Mouse (Mus musculus) olfactory bulb, adult 2 months (tissue): Measurements from ENCODE around the gene 1700008O03Rik.

ENCODE experiments used
- CTCF ChIP-seq: fragments of 200-500 bp; IDR thresholded peaks from 2 replicates; pipeline ENCODE4 v1.5.1; 2012; ENCODE audit warnings: low read depth, mild to moderate bottlenecking, low read length, moderate library complexity; ENCODE audit not compliant: insufficient read depth
- POLR2A ChIP-seq: fragments of 200-500 bp; IDR thresholded peaks from 2 replicates; pipeline ENCODE4 v1.6.1; 2012; ENCODE audit warnings: mild to moderate bottlenecking, low read depth, low read length, moderate library complexity; ENCODE audit not compliant: insufficient read depth

- TF ChIP-seq POLR2A (no peak), CTCF (no peak)
Measured at GRCm38 (mm10) chr7:44393284-44393683, 7.7 kb upstream of the 1700008O03Rik start.
